Mouse (Mus musculus) left cerebral cortex, adult 11 months (tissue): ENCODE measurements at regions not wholly inside any gene's neighbourhood (a gene's known extent, or its start where the extent isn't known, plus 50 kb on each side); places are given as distances from the start of the nearest gene placed in this dataset.

Source experiments
- DNase-seq: peaks from one replicate; pipeline ENCODE4 v3.0.0; 2022; ENCODE audit warnings: low spot score

DNA sequence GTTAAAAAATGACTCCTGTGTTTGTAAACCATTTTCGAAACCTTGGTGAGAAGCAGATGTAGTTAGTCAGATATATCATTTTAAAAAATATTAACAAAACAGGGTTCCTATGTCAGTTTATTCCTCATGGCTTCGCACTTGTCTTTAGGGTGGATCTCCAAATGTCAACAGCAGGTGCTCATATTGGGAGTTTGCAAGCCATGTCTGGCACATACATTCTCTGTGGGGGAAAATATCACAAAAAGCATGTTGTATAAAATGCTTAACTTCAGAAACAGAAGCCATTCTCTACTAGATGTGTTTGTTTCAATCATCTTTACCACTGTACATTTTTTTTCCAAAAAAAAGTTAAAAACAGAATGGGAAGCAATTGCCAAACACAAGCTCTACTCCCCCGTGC is 534.7 kb upstream of the Zic4 start:
- no peak for DNase-seq

DNA sequence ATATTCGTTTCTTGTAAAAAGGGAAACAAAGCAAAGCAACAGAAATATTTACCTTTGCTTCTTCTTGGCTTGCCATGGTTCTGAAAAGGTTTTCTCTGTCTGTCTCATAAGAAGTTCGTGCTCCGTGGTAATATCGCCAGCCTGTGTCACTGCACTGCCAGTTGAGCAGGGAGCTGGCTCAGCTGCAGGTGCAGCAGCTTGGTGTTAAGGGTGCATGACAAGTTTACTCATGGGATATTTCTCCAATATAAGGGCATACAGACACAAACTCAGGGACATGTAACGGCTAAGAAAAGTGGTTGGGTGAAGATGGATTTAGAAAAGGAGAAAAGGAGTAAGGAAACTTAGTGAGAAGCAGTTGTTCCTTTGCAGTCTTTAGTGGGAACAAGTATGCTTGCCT is 533.5 kb upstream of the Zic4 start:
- no peak for DNase-seq

DNA sequence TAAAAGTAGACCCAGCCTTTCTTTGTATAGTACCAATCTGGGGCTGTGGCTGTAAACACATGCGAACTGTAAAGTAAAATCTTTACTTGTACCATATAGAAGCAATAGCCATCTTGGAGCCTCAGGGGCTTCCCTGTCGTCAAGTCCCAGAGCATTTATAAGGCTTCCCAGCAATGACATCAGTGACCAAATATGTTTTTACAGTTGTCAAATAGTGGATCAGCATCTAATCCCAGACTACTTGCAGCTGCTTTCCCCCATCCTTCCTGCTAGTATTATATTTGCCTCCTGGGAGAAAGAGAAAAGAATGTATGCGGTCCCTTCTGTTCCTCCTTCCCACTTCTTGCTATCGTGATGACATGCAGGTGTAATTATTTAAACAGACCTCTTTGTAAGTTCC is 531.5 kb upstream of the Zic4 start:
- no peak for DNase-seq

DNA sequence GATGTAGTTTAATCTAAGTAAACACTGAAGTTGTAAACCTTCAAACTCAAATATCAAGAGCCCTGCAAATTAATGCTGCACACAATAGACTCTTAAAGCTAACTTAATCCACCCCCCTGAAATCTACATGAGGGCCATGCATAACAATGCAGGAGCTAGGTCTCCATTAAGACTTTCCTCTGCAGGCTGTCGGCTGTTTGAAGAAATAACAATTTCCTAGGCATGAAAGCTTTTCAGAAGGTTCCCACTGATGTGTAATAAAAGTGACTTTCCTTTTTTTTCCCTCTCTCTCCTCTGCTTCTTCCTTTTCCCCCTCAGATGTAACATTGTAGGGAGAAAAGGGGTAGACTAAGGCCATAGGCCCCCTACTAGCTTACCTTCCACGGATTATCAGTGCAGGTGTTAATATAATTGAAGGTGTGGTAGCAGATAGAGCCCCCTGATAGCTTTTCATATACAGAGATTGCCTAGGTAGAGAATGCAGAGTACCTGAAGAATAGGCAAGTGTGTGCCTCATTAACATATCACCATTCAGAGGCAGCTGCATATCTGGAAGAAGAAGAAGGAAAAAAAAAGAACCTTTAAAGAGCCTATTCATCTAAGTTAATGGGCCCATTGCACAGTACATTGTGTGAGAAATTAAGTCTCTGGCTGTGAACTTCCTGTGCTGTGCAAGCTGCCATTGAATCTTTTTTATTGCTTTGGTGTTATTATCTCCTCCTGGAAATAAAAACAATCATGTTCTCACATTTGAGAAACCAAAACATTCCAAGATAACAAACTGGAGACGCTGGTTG is 528.3 kb upstream of the Zic4 start:
- no peak for DNase-seq

DNA sequence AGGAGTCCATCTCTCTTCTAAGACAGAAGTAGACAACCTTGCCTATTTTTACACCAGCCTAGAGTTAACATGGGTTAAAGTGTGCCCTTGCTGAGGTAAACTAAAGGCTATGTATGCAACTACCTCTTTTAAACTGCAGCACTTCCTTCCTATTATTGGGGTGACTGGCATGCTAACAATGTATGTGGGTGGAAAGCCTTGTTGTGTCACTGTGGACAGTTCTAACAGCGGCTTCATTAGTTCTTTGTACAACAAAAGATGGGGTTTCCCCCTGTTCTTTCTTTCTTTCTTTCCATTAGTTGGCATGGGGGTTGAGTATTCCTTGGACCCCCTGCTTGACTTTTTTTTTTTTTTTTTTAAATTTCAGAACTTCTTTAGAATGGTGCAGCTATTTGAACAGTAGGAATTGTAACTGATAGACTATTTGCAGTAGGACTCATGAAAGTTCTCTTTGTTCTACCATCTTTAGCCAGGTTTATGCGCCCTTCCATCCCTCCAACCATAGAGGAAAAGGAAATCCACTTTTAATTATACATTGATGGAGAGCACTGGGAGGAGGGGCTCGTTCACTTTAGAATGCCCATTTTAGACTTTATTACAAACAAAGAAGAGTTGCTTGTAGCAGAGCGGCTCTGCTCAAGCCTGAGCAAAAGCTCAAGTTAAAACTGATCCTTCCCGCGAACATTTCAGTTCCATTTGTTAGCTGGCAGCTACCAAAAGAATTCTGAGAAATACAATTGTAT is 523.9 kb upstream of the Zic4 start:
- no peak for DNase-seq

DNA sequence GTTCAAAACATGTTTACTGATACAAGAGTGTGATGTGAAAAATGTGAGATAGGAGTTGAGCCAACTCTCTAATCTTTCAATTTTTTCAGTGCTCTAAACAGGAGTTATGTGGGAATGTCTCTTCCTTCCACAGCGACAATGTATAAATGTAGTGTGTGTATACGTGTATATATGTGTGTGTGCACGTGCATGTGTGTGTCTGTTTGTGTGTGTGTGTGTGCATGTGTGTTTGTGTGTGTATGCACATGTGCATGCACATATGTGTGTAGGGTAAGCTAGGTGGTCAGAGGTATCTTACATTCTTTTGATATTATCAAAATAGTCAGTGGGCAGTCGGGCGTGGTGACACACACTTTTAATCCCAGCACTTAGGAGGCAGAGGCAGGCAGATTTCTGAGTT is 511.2 kb upstream of the Zic4 start:
- DNase-seq = no peak

DNA sequence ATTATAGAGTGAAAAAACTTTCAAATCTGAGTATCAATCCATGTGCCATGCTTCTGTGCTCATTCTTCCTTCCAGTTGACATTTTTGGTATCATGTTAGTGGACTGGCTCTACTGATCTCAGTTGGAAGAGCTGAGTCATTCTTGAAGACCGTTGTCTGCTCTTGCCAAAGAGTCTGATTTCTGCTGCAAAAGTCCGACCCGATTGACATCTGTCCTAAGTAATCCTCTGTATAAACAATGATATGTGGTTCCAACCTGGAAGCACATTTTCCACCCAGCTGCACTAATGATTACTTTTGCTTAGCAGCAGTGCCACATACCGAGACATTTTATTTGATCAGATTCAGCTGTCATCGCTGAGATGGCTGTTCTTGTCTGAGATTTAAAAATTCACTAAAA is 490.6 kb upstream of the Zic4 start:
- no peak for DNase-seq

DNA sequence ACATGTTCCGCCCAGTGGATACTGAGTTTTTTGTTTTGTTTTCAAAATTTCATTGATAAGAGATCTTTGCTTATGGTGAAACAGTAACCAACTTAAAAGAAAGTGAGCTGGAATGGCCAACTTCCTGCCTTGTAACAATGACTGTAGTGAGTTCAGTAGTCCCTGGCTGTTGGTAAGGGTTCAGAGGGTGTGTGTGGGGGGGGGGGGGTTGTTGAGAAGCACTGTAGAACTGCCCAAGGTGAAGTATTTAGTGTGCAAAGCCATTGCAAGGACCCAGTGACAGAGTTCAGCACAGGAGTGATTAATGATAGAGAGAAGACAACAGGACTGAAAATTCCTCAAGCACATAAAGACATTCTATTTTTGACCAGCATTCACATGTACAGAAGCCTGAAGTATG is 477.7 kb upstream of the Zic4 start:
- DNase-seq = no peak

DNA sequence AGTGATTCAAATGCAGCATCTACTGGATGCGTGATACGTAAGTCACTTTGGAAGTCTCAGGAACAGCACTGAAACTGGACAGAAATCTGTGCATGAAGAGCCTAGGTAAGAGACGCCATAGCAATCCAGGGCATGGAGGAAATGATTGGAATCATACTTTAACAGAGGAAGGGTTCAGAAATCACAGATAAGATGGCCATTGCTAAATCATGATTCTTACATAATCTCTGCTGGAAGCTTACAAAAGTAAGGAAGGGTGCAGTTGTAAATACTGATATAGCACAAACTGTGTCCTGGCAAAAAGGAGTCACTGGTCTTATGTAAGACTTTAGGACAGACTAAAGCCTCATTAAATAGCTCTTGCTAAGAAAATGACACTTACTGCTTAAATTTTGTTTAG is 474.8 kb upstream of the Zic4 start:
- DNase-seq = no peak

DNA sequence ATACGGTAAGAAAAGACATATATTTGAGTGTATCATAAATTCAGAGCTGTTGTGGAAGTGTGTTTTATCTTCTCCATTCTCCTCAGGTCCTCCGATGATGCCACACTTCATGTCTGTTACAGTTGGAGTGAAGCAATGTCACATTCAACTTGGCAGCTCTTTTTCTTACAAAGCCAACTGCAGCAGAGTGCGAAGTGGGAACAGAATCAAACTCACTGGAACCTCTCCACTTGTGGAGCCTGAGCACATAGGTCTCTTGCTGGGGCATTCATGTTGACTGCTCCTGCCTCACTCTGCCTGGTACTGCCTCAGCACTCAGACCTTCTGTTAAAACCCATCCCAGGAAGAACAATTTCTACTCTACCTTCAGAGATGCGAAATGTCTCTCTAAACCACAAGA is 471.4 kb upstream of the Zic4 start:
- DNase-seq = no peak

DNA sequence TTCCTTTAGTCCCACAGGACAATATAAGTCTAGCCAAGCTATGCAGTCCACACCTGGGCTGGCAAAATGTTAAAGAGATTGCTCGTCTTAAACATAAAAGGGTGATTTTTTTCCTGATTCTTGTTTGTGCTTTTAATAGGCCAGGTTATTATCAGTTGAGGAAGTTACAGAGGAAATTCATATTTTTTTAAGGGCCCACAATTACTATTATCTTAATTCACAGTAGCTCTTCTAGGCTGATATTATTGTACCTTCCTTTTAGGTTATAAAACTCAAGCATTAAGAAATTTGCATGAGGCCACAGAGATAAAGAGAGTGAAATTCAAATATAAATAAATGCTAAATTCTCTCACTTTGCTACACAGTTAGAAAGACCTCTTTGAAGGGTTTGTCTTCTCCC is 469.4 kb upstream of the Zic4 start:
- DNase-seq = no peak

DNA sequence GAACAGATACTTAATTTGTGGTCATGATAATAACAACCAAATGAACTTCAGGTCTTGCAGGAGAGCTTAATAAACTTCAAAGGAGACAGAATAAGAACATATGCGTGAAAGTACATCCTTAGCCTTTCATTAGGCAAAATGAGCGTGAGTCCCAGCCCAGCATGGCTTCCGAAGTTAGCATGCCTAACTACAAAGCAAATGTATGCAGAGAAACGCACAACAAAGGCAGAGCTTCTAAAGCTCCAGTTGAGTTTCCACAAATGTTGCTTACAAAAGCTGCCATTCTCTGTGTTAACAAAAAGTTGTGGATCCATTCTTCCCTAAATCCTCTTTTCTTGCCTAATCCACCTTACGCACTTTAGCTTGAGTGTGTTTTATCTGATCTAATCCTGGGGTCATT is 458.7 kb upstream of the Zic4 start:
- no peak for DNase-seq

DNA sequence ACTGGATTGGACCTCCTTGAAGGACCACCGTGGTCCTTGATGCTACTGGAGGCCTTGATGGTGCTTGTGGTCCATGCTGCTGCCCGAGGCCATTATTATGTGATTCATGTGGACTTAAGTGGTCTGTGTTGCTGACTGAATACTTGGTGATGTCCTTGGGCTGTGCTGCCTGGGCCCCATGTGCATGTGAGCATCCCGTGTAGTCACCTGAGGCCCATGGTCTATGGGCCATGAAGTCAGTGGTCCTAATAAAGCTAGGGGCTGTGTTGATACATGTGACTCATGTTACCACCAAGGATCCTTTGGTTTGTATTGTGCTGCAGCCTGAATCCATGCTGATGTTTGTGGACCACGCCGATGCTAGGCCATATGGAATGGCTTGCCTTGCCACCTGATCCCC is 456.1 kb upstream of the Zic4 start:
- no peak for DNase-seq

DNA sequence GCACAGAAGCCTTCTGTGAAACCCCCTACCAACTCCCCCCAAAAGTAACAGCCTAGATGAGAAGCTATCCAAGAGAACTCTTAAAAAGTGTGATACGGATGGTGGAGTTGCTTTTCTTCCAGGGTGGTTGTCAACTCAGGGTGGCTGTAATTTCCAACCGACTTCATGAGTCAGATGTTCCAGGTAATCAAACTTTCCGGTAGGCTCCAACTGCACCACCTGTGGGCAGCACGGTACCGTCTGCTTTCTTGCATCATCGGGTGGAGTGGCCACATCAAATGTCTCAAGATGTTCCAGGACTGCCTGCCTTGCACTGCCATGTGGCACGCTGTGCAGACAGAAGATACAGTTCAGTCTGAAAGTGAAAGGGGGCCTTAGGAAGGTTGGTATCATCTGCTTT is 455.5 kb upstream of the Zic4 start:
- no peak for DNase-seq

DNA sequence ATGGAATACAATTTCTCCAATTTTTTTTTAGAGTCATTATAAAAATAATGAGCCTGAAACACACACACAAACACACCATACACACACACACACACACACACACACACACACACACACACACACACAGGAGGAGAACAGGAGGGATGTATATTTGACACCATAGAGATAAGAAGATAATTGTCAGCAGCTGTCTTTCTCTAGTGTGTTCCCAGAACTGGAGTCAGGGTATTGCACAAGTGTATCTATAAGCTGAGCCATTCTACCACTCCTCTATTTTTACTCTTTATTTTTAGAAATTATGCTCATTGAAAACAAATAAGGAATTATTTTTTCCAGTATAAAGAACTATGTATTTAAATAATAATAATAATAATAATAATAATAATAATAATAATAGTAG is 407.6 kb upstream of the Zic4 start:
- no peak for DNase-seq

DNA sequence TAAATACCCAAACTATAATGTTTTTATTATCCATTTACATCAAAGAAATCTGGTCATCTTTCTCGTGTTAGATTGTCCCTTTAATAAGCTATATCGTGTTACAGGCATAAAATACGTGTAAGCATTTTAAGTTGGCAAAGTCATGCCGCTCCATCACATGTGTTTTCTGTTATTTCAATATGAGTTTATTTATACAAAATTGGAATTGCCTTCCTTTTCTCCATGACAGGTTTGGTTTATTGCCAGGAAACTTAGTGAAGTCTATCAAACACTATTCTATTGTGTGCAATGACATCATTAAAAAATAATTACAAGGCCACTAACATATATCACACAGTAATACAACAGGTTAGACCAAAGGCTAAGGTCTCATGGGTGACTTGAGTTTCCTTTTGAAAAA is 400.8 kb upstream of the Zic4 start:
- no peak for DNase-seq

DNA sequence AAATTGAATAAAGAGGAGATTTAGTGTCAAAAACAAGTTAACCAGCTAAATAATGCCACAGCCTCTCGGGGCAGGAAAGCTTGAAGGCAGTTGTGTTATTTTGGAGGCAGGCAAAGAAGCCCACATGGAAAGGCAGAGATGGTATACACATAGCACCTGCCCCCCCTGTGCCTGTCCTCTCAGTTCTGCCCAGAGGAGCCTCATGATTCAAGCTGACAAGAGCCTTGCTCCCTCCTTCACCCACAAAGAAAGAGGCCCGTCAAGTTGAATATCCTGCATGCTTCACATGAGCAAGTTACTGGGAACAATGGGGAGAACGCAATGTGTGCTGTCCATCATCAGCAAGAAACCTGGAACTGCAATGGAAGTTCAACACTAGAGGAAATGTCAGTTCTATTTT is 398.2 kb upstream of the Zic4 start:
- DNase-seq = no peak

DNA sequence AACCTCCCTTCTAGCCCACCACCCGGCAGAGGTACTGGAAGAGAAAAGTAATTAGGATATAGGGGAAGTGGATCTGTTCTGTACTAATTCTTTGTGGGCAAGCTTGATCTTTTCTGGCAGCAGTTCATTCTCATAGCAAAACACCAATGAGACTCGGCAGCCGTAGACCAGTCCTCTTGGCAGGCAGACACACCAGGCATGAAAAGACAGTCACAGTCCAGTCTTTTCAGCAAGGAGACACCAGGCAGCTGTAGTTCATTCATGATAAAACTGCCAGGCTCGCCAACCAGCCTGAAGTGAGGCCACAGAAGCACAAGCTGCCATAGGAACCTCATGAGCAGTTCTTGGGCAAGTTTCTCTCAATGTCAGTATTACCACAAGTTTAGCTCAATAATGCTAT is 383.5 kb upstream of the Zic4 start:
- DNase-seq = no peak

DNA sequence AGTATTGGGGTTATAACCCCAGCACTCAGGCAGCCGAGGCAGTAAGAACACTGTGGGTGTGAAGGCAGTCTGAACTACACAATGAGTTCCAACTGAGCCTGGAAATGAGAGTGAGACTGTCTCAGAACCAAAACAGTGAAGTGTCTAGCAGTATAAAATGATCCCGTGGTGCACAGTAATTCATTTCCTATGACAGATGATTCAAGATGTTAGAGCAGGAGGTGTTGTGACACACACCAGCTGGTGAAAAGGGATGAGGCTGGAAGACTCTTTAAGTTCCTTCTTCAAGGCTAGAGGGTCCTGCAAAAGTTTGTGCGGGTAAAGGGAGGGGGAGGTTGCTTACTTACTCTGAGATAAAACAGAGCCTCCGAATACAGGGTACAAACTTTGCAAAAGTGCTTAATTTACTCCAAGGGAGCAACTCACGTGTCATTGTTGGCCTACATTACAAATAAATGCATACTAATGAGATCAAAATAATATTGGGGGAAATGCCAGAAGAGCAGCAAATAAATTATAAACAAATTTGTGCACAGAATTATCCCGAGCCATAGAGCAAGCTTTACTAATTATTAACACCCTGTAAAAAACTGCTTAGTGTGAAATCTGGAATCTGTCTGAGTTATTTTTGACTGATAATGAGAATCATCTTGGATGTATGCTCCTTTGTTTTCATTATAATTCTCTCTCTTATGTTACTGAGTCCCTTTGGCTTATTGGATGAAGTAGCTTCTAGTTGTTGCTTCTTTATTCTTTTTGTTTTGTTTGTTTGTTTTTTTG is 382.0 kb upstream of the Zic4 start:
- DNase-seq = no peak

DNA sequence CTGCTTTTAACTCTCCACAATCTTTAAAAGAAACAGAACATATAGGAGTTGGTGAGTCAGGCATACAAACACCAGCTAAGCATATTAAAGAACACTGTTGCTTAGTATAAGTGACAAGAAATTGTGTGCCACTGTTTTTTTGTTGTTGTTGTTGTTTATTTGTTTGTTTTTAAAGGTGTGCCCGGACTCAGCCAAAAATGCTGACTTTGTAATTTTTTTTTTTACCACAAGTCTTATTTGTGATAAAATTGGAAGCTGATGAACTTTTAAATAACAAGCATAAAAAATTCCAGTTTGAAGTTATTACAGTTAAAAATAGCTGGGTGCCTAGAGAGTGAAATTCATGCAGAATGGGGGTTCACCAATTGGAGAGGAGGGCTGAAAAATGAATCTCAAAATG is 363.0 kb upstream of the Zic4 start:
- DNase-seq = no peak

DNA sequence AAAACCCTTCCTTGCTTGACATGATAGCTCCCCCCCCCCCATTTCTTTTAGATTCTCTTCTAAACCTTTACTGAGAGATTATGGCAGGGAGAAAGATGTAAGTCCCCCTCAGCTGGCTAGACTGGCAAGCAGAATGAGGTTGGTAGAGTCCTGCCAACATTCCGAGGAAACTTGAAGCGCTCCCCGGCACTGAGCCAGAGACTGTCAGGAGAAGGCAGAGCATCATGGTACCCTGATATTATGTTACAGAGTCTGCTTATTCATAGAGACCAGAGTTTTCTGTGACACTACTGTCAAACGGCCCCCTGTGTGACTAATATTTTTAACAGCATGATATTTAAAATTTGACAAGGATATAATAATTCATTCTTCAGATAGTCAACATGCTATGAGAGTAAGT is 358.0 kb upstream of the Zic4 start:
- DNase-seq = no peak

DNA sequence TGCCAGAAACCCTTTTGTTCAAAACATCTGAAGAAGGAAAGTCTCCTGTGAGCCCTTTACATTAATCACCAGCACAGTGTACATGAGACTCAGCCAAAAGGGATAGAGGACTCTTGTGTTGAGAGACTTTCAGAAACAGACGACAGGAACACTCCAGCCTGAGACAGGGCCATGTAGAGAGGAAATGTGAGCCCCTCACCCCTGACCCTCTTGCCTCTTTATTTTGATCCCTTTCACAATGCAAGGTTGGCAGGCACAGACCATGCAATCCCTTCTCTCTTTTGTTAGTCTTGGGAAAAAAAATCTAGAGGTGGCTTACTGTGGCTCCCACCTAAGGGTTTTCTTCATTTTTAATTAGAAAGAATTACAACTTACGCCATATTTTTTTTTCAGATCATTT is 321.7 kb upstream of the Zic4 start:
- no peak for DNase-seq

DNA sequence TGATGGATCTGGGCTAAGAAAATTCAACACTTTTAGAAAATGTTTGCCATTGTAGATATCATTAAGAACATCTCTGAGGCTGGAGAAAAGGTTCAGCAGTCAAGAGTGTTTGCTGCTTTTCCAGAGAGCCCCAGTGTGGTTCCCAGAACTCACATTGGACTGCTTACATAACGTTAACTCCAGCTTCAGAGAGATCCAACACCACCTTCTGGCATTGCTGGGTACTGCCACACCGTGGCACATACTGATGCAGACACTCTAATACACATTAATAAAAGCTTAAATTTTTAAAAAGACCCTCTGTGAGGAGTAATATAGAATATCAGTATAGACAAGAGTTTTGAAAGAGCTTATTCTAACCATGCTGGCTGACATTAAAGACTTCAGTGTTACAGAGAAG is 313.6 kb upstream of the Zic4 start:
- DNase-seq = no peak
